Mouse (Mus musculus) neural tube, embryonic 13.5 days (tissue): ENCODE measurements around the gene Cox6b1. TPM values are rescaled to one million over a fixed set of nuclear protein-coding genes. Genes with fewer than 3 reads are reported as not detected.

ENCODE experiments used
- ATAC-seq: fragments of 200-750 bp; cut with Nextera tagmentation; 2 replicates; pipeline ENCODE4 v1.8.0; 2017; ENCODE audit warnings: low read depth, mild to moderate bottlenecking, moderate TSS enrichment, moderate library complexity
- H3K27ac ChIP-seq: fragments of 300-500 bp; sonication (generic); replicated peaks from 2 replicates; pipeline ENCODE4 v1.5.1; 2015; ENCODE audit warnings: moderate library complexity, mild to moderate bottlenecking, inconsistent platforms
- H3K27me3 ChIP-seq: fragments of 300-500 bp; sonication (generic); 2 replicates; pipeline ENCODE4 v1.6.1; 2015; ENCODE audit warnings: mild to moderate bottlenecking, inconsistent platforms
- H3K36me3 ChIP-seq: fragments of 300-500 bp; sonication (generic); 2 replicates; pipeline ENCODE4 v1.6.1; 2015; ENCODE audit warnings: mild to moderate bottlenecking, inconsistent platforms
- H3K4me1 ChIP-seq: fragments of 300-500 bp; sonication (generic); replicated peaks from 2 replicates; pipeline ENCODE4 v1.6.1; 2015; ENCODE audit warnings: inconsistent platforms
- H3K4me2 ChIP-seq: fragments of 300-500 bp; sonication (generic); 2 replicates; pipeline ENCODE4 v1.6.1; 2015; ENCODE audit warnings: inconsistent platforms, mild to moderate bottlenecking, moderate library complexity
- H3K4me3 ChIP-seq: fragments of 300-500 bp; sonication (generic); 2 replicates; pipeline ENCODE4 v1.5.1; 2015; ENCODE audit warnings: mild to moderate bottlenecking, inconsistent platforms
- H3K9ac ChIP-seq: fragments of 300-500 bp; sonication (generic); 2 replicates; pipeline ENCODE4 v1.6.1; 2015; ENCODE audit warnings: moderate library complexity, mild to moderate bottlenecking, inconsistent platforms
- H3K9me3 ChIP-seq: fragments of 300-500 bp; sonication (generic); 2 replicates; pipeline ENCODE4 v1.6.1; 2016; ENCODE audit warnings: inconsistent platforms
- WGBS: fragments of 180-500 bp; shearing (Covaris S2); methylation state at CpG from one replicate; pipeline ENCODE4 v1.1.7; 2015; 5-methylcytosine and 5-hydroxymethylcytosine counted together
- microRNA-seq: library from miRNA; unstranded; fragments of <30 nt; microRNA quantifications from one replicate; pipeline ENCODE4, GENCODE M21; 2016
- polyA plus RNA-seq: library from polyadenylated mRNA; unstranded; fragments of >200 nt; fragmentation: Nextera tagmentation; extraction: Ambion mirVana; gene quantifications from 2 replicates; pipeline ENCODE4 v1.2.1, GENCODE M21; 2015

Gene Cox6b1
- polyA plus RNA-seq, 1 experiment from 2014 or later = 1,305 TPM

DNA sequence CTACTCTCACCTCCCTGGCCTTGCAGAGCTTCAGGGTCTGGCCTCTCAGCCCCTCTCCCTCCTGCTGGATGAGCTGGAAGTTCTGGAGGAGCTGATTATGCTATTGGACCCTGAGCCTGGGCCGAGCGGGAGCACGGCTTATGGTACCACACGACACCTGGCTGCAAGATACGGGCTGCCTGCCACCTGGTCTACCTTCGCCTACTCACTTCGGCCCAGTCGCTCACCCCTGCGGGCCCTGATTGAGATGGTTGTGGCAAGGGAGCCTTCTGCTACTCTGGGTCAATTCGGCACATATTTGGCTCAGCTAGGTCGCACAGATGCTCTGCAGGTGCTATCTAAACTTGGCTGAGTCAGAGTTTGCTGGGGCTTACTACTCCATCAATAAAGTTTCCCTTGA lies 58.4 kb downstream of the Cox6b1 start:
- peaks cover 72% of the 10 kb centered on the region for H3K36me3 ChIP-seq
- no peak overlapping the region for H3K9ac ChIP-seq
- no peak overlapping the region for H3K4me3 ChIP-seq
- no peak overlapping the region for H3K27ac ChIP-seq
- ATAC-seq = no peak
- peaks cover 11% of the 10 kb centered on the region for H3K4me1 ChIP-seq
- WGBS = 89% methylated on average over 11 of the region's 11 CpGs
- H3K4me2 ChIP-seq = no peak overlapping the region
- no peaks in the 10 kb centered on the region for H3K27me3 ChIP-seq
- no peaks in the 10 kb centered on the region for H3K9me3 ChIP-seq

Small RNA genes within 50 kb of the gene (microRNA-seq; reads per million reads assigned to microRNA genes)
- gene Mir3569 = not detected

Other genes starting within 250 kb of the Cox6b1 start
- gene Tyrobp, start 212.4 kb downstream of the Cox6b1 start, polyA plus RNA-seq = 35.3 and 40.8 TPM in 2 replicates
- 1.0 TPM in 1 of 2 replicates, not detected in the other for gene Hcst, start 206.3 kb downstream of the Cox6b1 start, polyA plus RNA-seq
- gene Nfkbid, start 204.4 kb downstream of the Cox6b1 start, polyA plus RNA-seq = 1.9 and 2.8 TPM in 2 replicates
- 528 and 571 TPM in 2 replicates for gene Aplp1, start 180.6 kb downstream of the Cox6b1 start, polyA plus RNA-seq
- gene Kirrel2, start 168.5 kb downstream of the Cox6b1 start, polyA plus RNA-seq = 3.3 and 3.9 TPM in 2 replicates
- gene Nphs1, start 167.8 kb downstream of the Cox6b1 start, polyA plus RNA-seq = 0.77 and 1.0 TPM in 2 replicates
- not detected in 2 replicates for gene Prodh2, start 132.5 kb downstream of the Cox6b1 start, polyA plus RNA-seq
- 86.8 and 95.2 TPM in 2 replicates for gene Arhgap33, start 91.1 kb downstream of the Cox6b1 start, polyA plus RNA-seq
- 6.6 TPM in 2 replicates for gene Hspb6, start 74.0 kb downstream of the Cox6b1 start, polyA plus RNA-seq
- 6.7 and 8.6 TPM in 2 replicates for gene Proser3, start 73.9 kb downstream of the Cox6b1 start, polyA plus RNA-seq
- gene Lin37, start 66.3 kb downstream of the Cox6b1 start, polyA plus RNA-seq = 60.9 and 62.9 TPM in 2 replicates
- gene U2af1l4, start 62.9 kb downstream of the Cox6b1 start, polyA plus RNA-seq = 92.6 and 113 TPM in 2 replicates
- 14.5 and 15.1 TPM in 2 replicates for gene Gm49396, start 62.8 kb downstream of the Cox6b1 start, polyA plus RNA-seq
- gene Psenen, start 62.5 kb downstream of the Cox6b1 start, polyA plus RNA-seq = 126 and 147 TPM in 2 replicates
- gene Igflr1, start 60.7 kb downstream of the Cox6b1 start, polyA plus RNA-seq = 4.8 and 6.0 TPM in 2 replicates
- 9.0 and 9.9 TPM in 2 replicates for gene Kmt2b, start 37.4 kb downstream of the Cox6b1 start, polyA plus RNA-seq
- gene Zbtb32, start 27.2 kb downstream of the Cox6b1 start, polyA plus RNA-seq = 0.36 and 0.50 TPM in 2 replicates
- gene Upk1a, start 13.3 kb downstream of the Cox6b1 start, polyA plus RNA-seq = 0.49 and 0.62 TPM in 2 replicates
- not detected in 2 replicates for gene Etv2, start 9.7 kb upstream of the Cox6b1 start, polyA plus RNA-seq
- 137 and 142 TPM in 2 replicates for gene Rbm42, start 24.2 kb upstream of the Cox6b1 start, polyA plus RNA-seq
- 22.0 and 22.7 TPM in 2 replicates for gene Haus5, start 38.8 kb upstream of the Cox6b1 start, polyA plus RNA-seq
- not detected in 2 replicates for gene Pmis2, start 45.5 kb upstream of the Cox6b1 start, polyA plus RNA-seq
- gene 2200002J24Rik, start 72.8 kb upstream of the Cox6b1 start, polyA plus RNA-seq = not detected in 2 replicates
- 0.80 and 1.6 TPM in 2 replicates for gene Atp4a, start 86.1 kb upstream of the Cox6b1 start, polyA plus RNA-seq
- gene Tmem147, start 103.4 kb upstream of the Cox6b1 start, polyA plus RNA-seq = 253 and 272 TPM in 2 replicates
- gene Gapdhs, start 117.5 kb upstream of the Cox6b1 start, polyA plus RNA-seq = 1.6 and 2.9 TPM in 2 replicates
- gene Sbsn, start 125.3 kb upstream of the Cox6b1 start, polyA plus RNA-seq = 1.2 and 2.8 TPM in 2 replicates
- 1.0 TPM in 1 of 2 replicates, not detected in the other for gene Dmkn, start 137.6 kb upstream of the Cox6b1 start, polyA plus RNA-seq
- gene Krtdap, start 161.7 kb upstream of the Cox6b1 start, polyA plus RNA-seq = 0.85 TPM in 1 of 2 replicates, not detected in the other
- gene Ffar2, start 197.6 kb upstream of the Cox6b1 start, polyA plus RNA-seq = 0.32 TPM in 1 of 2 replicates, not detected in the other
- not detected in 2 replicates for gene Ffar3, start 230.0 kb upstream of the Cox6b1 start, polyA plus RNA-seq
- gene Ffar1, start 235.4 kb upstream of the Cox6b1 start, polyA plus RNA-seq = not detected in 2 replicates